ENCODE assay signal across 8 mouse cellular contexts in genomic region chr11:84794496-84795113, GRCm38 (mm10). TPM values are rescaled to one million over a fixed set of nuclear protein-coding genes. Genes with fewer than 3 reads are reported as not detected.
DNase-seq lines count a peak whose midpoint lies in the region; ATAC-seq and TF ChIP-seq lines count a peak whose summit lies in the region.

No protein-coding gene starts in this region.

- intact Hi-C loops in heart, postnatal 10 days (cut with DNase I), result loop anchor here (1.0 to 5.0 kb wide), 3 partner anchors 72 to 365 kb away; partner anchors contain the start of gene Aatf

- TF ChIP-seq POLR2A in thymus, adult 2 months (IDR thresholded peaks at IDR 0.05; ENCODE audit: control insufficient read depth, extremely low read depth, insufficient read depth, low read length, poor library complexity), result no peak

- 0 out of 2 replicates have a peak overlapping the region, but pooled peaks have one; percentile 1 for H3K9ac ChIP-seq in forebrain, embryonic 12.5 days
- H3K9ac ChIP-seq in liver, postnatal 0 days (replicated peaks), result no peak overlapping the region
- peak overlapping the region; percentile 32; the same call in 1 of the 2 replicates for H3K9ac ChIP-seq in neural tube, embryonic 14.5 days (replicated peaks; ENCODE audit: low read depth, low read length)

- no peak for TF ChIP-seq EP300 in liver, postnatal 0 days (IDR thresholded peaks at IDR 0.05; ENCODE audit: low read depth)

- H3K27ac ChIP-seq in forebrain, embryonic 12.5 days, result no peak overlapping the region
- no peak overlapping the region for H3K27ac ChIP-seq in liver, postnatal 0 days (ENCODE audit: low read depth)
- H3K27ac ChIP-seq in neural tube, embryonic 14.5 days (ENCODE audit: low read depth, low read length), result no peak overlapping the region
- no peak overlapping the region for H3K27ac ChIP-seq in thymus, adult 2 months (ENCODE audit: control insufficient read depth, insufficient read depth, low read length)

- H3K4me2 ChIP-seq in forebrain, embryonic 12.5 days, result peak overlapping the region; percentile 37
- H3K4me2 ChIP-seq in liver, postnatal 0 days (ENCODE audit: low read depth, low read length), result no peak overlapping the region
- H3K4me2 ChIP-seq in neural tube, embryonic 14.5 days (ENCODE audit: low read depth, low read length), result peak overlapping the region; percentile 41; the same call in 1 of the 2 replicates

- H3K4me1 ChIP-seq in E14TG2a.4 (replicated peaks; ENCODE audit: low read depth, low read length), result peaks cover 16% of the 10 kb centered on the region
- H3K4me1 ChIP-seq in forebrain, embryonic 12.5 days, result peaks cover 15% of the 10 kb centered on the region
- no peaks in the 10 kb centered on the region for H3K4me1 ChIP-seq in liver, postnatal 0 days (ENCODE audit: insufficient read depth)
- H3K4me1 ChIP-seq in neural tube, embryonic 14.5 days (ENCODE audit: control insufficient read depth, insufficient read depth, low read length), result no peaks in the 10 kb centered on the region
- H3K4me1 ChIP-seq in thymus, adult 2 months (replicated peaks; ENCODE audit: control insufficient read depth, insufficient read depth, low read length), result no peaks in the 10 kb centered on the region

- peak; percentile 72 for TF ChIP-seq CTCF in E14TG2a.4 (conservative IDR thresholded peaks at IDR 0.05; ENCODE audit: low read length)
- TF ChIP-seq CTCF in liver, postnatal 0 days (IDR thresholded peaks at IDR 0.05; ENCODE audit: low read depth), result peak; percentile 92
- peak; percentile 76; the same call in 1 of the 2 replicates for TF ChIP-seq CTCF in thymus, adult 2 months (IDR thresholded peaks at IDR 0.05; ENCODE audit: borderline replicate concordance, control insufficient read depth, extremely low read depth, insufficient read depth, low read length, poor library complexity)

- no peaks in the 10 kb centered on the region for H3K36me3 ChIP-seq in E14TG2a.4 (ENCODE audit: insufficient read depth, low read length)
- no peaks in the 10 kb centered on the region for H3K36me3 ChIP-seq in forebrain, embryonic 12.5 days (replicated peaks)
- H3K36me3 ChIP-seq in liver, postnatal 0 days (replicated peaks; ENCODE audit: insufficient read depth, low read length), result no peaks in the 10 kb centered on the region
- no peaks in the 10 kb centered on the region for H3K36me3 ChIP-seq in neural tube, embryonic 14.5 days (ENCODE audit: control insufficient read depth, insufficient read depth, low read length)
- H3K36me3 ChIP-seq in thymus, adult 2 months (ENCODE audit: control insufficient read depth, insufficient read depth, low read length), result no peaks in the 10 kb centered on the region

- ATAC-seq in forebrain, embryonic 12.5 days (ENCODE audit: low FRiP score), result peak; percentile 87
- ATAC-seq in liver, postnatal 0 days, result peak; percentile 29; the same call in 1 of the 2 replicates
- peak; percentile 89 for ATAC-seq in neural tube, embryonic 14.5 days (ENCODE audit: low read depth)

- H3K4me3 ChIP-seq in E14TG2a.4 (replicated peaks; ENCODE audit: low read length), result no peak overlapping the region
- no peak overlapping the region for H3K4me3 ChIP-seq in forebrain, embryonic 12.5 days (replicated peaks)
- H3K4me3 ChIP-seq in liver, postnatal 0 days (ENCODE audit: low read depth, low read length), result no peak overlapping the region
- H3K4me3 ChIP-seq in neural tube, embryonic 14.5 days (ENCODE audit: low read depth, low read length), result no peak overlapping the region
- H3K4me3 ChIP-seq in thymus, adult 2 months (ENCODE audit: control insufficient read depth, insufficient read depth, low read length), result no peak overlapping the region

- DNase-seq in c-Kit-positive CD71-negative TER-119-negative erythroid progenitor cells, embryonic 14.5 days (ENCODE audit: low read depth), result peak; percentile 50
- peak; percentile 69 to 82 for DNase-seq in heart, postnatal 10 days
- peak; percentile 53 to 84 for DNase-seq in kidney, postnatal 36 days
- peak; percentile 68 for DNase-seq in liver, postnatal 0 days
- DNase-seq in thymus, adult 2 months, result peak; percentile 48

- H3K27me3 ChIP-seq in E14TG2a.4 (ENCODE audit: insufficient read depth, low read length), result peaks cover 34% of the 10 kb centered on the region; the same call in 1 of the 2 replicates
- H3K27me3 ChIP-seq in forebrain, embryonic 12.5 days, result peaks cover 71% of the 10 kb centered on the region
- H3K27me3 ChIP-seq in liver, postnatal 0 days (ENCODE audit: insufficient read depth, low read length), result peaks cover 4% of the 10 kb centered on the region; the same call in 1 of the 2 replicates
- no peaks in the 10 kb centered on the region for H3K27me3 ChIP-seq in neural tube, embryonic 14.5 days (ENCODE audit: control insufficient read depth, insufficient read depth, low read length)
- H3K27me3 ChIP-seq in thymus, adult 2 months (ENCODE audit: control insufficient read depth, insufficient read depth, low read length), result no peaks in the 10 kb centered on the region

- 11% methylated on average over 17 of the region's 17 CpGs for WGBS in forebrain, embryonic 12.5 days
- WGBS in liver, postnatal 0 days (ENCODE audit: insufficient replicate concordance), result 12% methylated on average over 17 of the region's 17 CpGs
- 11% methylated on average over 17 of the region's 17 CpGs for WGBS in neural tube, embryonic 14.5 days
- 14% methylated on average over 17 of the region's 17 CpGs for WGBS in thymus, adult 2 months

- no peaks in the 10 kb centered on the region for H3K9me3 ChIP-seq in E14TG2a.4 (ENCODE audit: low read length)
- H3K9me3 ChIP-seq in forebrain, embryonic 12.5 days, result no peaks in the 10 kb centered on the region
- no peaks in the 10 kb centered on the region for H3K9me3 ChIP-seq in liver, postnatal 0 days (ENCODE audit: low read length)
- H3K9me3 ChIP-seq in neural tube, embryonic 14.5 days (ENCODE audit: control insufficient read depth, low read length), result no peaks in the 10 kb centered on the region

RNA-seq across cellular contexts. Expression of gene Mrm1, which starts 24.7 kb away (rescaled TPM):
- polyA plus RNA-seq in forebrain, embryonic 12.5 days (2016; fragmentation: Nextera tagmentation; extraction: Ambion mirVana), result 10.5 and 10.7 TPM in 2 replicates
- 10 to 100 TPM; 16.1 to 22.0 TPM for total RNA-seq in heart, postnatal 10 days (2021)
- 7.4 and 8.4 TPM in 2 replicates for polyA plus RNA-seq in liver, postnatal 0 days (2015; fragmentation: Nextera tagmentation; extraction: Ambion mirVana)
- 13.3 and 13.5 TPM in 2 replicates for polyA plus RNA-seq in neural tube, embryonic 14.5 days (2014; fragmentation: Nextera tagmentation; extraction: Ambion mirVana)
- polyA plus RNA-seq in thymus, adult 2 months (2012; rRNA removed), result 13.5 and 15.1 TPM in 2 replicates

RNA-seq across cellular contexts. Expression of gene Dhrs11, which starts 34.2 kb away (rescaled TPM):
- polyA plus RNA-seq in forebrain, embryonic 12.5 days (2016; fragmentation: Nextera tagmentation; extraction: Ambion mirVana), result 4.8 and 5.8 TPM in 2 replicates
- total RNA-seq in heart, postnatal 10 days (2021), result 10 to 100 TPM; 89.9 to 97.0 TPM
- polyA plus RNA-seq in liver, postnatal 0 days (2015; fragmentation: Nextera tagmentation; extraction: Ambion mirVana), result 86.1 and 91.1 TPM in 2 replicates
- 7.9 and 9.9 TPM in 2 replicates for polyA plus RNA-seq in neural tube, embryonic 14.5 days (2014; fragmentation: Nextera tagmentation; extraction: Ambion mirVana)
- 19.0 and 26.4 TPM in 2 replicates for polyA plus RNA-seq in thymus, adult 2 months (2012; rRNA removed)

Comparison
In these comparisons a context has a peak if more than half of its experiments do, and no peak if none do; other contexts are left out.
1. ATAC-seq: peak in every context shown above with its lines; median percentile 89 in neural tube, embryonic 14.5 days; 87 in forebrain, embryonic 12.5 days; 29 in liver, postnatal 0 days.